Mouse (Mus musculus): ENCODE measurements around the gene Cyp3a57. TPM values are rescaled to one million over a fixed set of nuclear protein-coding genes. Genes with fewer than 3 reads are reported as not detected.
"Not testable (repeated sequence)": the region's sequence is repeated elsewhere in the genome, so short reads cannot be mapped to it uniquely, and the experiment has no call there.

Gene Cyp3a57
- not detected in 2 replicates for polyA plus RNA-seq (2014; fragmentation: Nextera tagmentation; extraction: Ambion mirVana)

DNA sequence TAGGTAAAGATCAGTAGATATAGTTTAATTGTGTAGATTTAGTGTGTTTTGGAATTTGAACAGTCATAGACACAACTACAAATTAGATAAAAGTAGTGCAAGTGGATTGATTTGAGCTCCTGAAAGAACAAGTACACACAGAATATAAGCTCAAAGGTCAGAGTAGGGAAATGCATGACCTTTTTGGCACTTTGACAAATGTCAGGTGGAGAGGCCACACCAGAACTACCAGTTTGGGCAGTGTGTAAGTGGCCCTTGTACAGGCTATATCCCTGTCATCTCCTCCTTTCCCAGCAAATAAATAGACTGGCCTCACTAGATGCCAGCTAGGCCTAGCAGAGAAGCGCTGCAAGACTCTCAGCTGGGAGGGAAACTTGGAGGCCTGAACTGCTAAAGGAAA is at the start of gene Cyp3a57:
TSS of gene Cyp3a57 (plus strand) at position 339 of the 400 bp plus-strand sequence.
- WGBS: 76% methylated on average over 1 of the region's 1 CpGs
- no peaks in the 10 kb centered on the region for H3K27me3 ChIP-seq (replicated peaks; ENCODE audit: control insufficient read depth, insufficient read depth, low read length)

DNA sequence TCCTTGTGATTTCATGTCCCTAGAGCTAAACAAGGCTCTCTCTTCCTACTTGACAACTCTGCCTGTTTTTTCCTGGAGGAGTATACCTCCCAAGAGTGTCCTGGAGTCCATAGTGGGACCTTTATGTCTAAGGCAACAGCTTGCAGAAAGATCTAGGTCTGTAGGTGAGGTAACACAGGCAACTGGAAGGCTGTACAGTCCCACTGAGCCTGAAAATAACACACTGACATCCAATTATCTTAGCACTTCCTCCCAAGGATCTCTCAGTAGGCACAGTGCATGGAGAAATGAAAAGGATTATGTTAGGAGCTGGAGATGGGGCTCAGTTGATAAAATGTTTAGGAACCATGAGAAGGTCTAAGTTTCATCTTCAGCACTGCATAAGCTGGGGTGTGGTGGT is 44.6 kb upstream of the Cyp3a57 start:
- H3K4me3 ChIP-seq (ENCODE audit: low read depth, low read length): no peak overlapping the region
- ATAC-seq (replicated peaks; ENCODE audit: low FRiP score) (no peak), DNase-seq (ENCODE audit: low spot score) (no peak)
- no peak overlapping the region for H3K4me2 ChIP-seq
- H3K27me3 ChIP-seq (replicated peaks; ENCODE audit: control insufficient read depth, insufficient read depth, low read length): no peaks in the 10 kb centered on the region
- no peaks in the 10 kb centered on the region for H3K9me3 ChIP-seq (ENCODE audit: control insufficient read depth, low read length)
- H3K27ac ChIP-seq (ENCODE audit: low read depth, low read length): no peak overlapping the region
- no peaks in the 10 kb centered on the region for H3K4me1 ChIP-seq (replicated peaks; ENCODE audit: control insufficient read depth, insufficient read depth, low read length)
- H3K36me3 ChIP-seq (ENCODE audit: control insufficient read depth, insufficient read depth, low read length): no peaks in the 10 kb centered on the region
- no peak overlapping the region for H3K9ac ChIP-seq (ENCODE audit: low read depth, low read length)

More for the DNA sequence above, at the start of gene Cyp3a57:
- no peaks in the 10 kb centered on the region; the same call in 1 of the 2 replicates for H3K9me3 ChIP-seq (ENCODE audit: control insufficient read depth, low read length)
- H3K4me1 ChIP-seq (replicated peaks; ENCODE audit: control insufficient read depth, insufficient read depth, low read length): no peaks in the 10 kb centered on the region
- H3K36me3 ChIP-seq (ENCODE audit: control insufficient read depth, insufficient read depth, low read length): no peaks in the 10 kb centered on the region
- H3K9ac ChIP-seq (ENCODE audit: low read depth, low read length): no peak within 1 kb of the TSS
- no peak within 1 kb of the TSS for H3K4me2 ChIP-seq
- H3K27ac ChIP-seq (ENCODE audit: low read depth, low read length): no peak within 1 kb of the TSS
- no peak for DNase-seq (ENCODE audit: low spot score)
- no peak within 1 kb of the TSS for H3K4me3 ChIP-seq (ENCODE audit: low read depth, low read length)
- no peak for ATAC-seq (replicated peaks; ENCODE audit: low FRiP score)

DNA sequence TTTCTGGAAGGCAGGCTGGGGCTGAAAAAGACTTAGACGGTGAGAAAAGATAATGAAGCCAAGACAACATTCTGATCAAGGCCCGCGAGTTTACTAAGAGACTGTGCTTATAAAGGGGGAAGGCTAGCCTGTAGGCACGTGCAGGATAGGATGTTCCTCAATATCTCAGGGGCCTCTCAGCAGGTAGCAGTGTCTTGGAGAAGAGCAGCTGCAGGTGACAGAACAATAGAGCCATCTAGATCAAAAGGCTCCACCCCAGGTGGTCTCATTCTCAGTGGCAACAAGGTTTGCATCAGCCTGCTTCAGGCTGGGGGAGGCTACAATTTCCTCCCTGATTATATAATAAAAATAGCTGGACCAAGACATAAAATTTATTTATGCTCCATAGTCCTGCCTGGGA is 43.3 kb upstream of the Cyp3a57 start:
- H3K27ac ChIP-seq (ENCODE audit: low read depth, low read length); H3K4me3 ChIP-seq (ENCODE audit: low read depth, low read length); ATAC-seq (replicated peaks; ENCODE audit: low FRiP score); H3K4me2 ChIP-seq; H3K9me3 ChIP-seq (ENCODE audit: control insufficient read depth, low read length); DNase-seq (ENCODE audit: low spot score); H3K36me3 ChIP-seq (ENCODE audit: control insufficient read depth, insufficient read depth, low read length); H3K27me3 ChIP-seq (replicated peaks; ENCODE audit: control insufficient read depth, insufficient read depth, low read length); H3K9ac ChIP-seq (ENCODE audit: low read depth, low read length); H3K4me1 ChIP-seq (replicated peaks; ENCODE audit: control insufficient read depth, insufficient read depth, low read length): not testable (repeated sequence)
- WGBS: 72% methylated on average over 4 of the region's 4 CpGs

DNA sequence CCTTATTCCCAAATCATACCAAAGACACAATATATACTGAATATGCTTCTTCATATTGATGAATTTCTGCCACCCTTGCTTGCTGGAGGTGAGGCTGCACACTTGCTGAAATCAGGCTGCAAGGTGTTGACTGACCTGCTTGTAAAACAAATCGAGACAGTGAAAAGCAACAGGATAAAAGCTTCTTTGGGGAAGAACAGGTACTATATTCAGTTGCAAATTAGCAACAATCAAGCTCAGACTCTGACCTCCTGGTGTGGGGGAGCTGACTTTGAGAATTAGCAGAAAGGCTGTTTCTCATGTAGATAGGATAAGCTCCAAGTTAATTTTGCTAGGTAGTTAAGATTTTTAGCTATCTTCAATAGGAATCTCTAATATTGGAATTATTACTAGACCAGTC is 42.7 kb upstream of the Cyp3a57 start:
- 65% methylated on average over 1 of the region's 1 CpGs for WGBS

DNA sequence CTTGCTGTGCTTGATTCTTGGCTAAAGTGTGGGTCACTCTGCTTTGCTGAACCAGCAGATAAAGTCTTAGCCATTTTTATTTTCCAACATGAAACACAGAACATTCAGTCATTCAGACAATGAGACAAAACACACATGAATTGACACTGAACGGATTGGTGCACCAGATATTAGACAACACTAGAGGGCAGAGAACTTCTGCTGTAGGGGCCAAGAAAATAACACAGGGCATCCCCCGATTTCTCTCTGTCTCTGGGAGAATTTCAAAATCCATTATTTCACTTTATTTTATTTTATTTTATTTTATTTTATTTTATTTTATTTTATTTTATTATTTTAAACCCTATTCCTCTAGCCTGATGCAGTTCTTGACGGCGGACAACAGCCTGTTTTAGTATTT is 38.1 kb upstream of the Cyp3a57 start:
- not testable (repeated sequence) for H3K4me1 ChIP-seq (replicated peaks; ENCODE audit: control insufficient read depth, insufficient read depth, low read length); H3K9ac ChIP-seq (ENCODE audit: low read depth, low read length); H3K36me3 ChIP-seq (ENCODE audit: control insufficient read depth, insufficient read depth, low read length); H3K27me3 ChIP-seq (replicated peaks; ENCODE audit: control insufficient read depth, insufficient read depth, low read length); H3K27ac ChIP-seq (ENCODE audit: low read depth, low read length); H3K4me2 ChIP-seq; H3K4me3 ChIP-seq (ENCODE audit: low read depth, low read length); ATAC-seq (replicated peaks; ENCODE audit: low FRiP score); H3K9me3 ChIP-seq (ENCODE audit: control insufficient read depth, low read length); DNase-seq (ENCODE audit: low spot score)
- WGBS: 90% methylated on average over 4 of the region's 4 CpGs

More for the DNA sequence above, 42.7 kb upstream of the Cyp3a57 start:
- H3K9ac ChIP-seq (ENCODE audit: low read depth, low read length): no peak overlapping the region
- no peak overlapping the region for H3K27ac ChIP-seq (ENCODE audit: low read depth, low read length)
- DNase-seq (ENCODE audit: low spot score): no peak
- no peaks in the 10 kb centered on the region for H3K36me3 ChIP-seq (ENCODE audit: control insufficient read depth, insufficient read depth, low read length)
- ATAC-seq (replicated peaks; ENCODE audit: low FRiP score): no peak
- H3K4me3 ChIP-seq (ENCODE audit: low read depth, low read length): no peak overlapping the region
- no peaks in the 10 kb centered on the region for H3K4me1 ChIP-seq (replicated peaks; ENCODE audit: control insufficient read depth, insufficient read depth, low read length)
- H3K4me2 ChIP-seq: no peak overlapping the region
- no peaks in the 10 kb centered on the region for H3K9me3 ChIP-seq (ENCODE audit: control insufficient read depth, low read length)
- H3K27me3 ChIP-seq (replicated peaks; ENCODE audit: control insufficient read depth, insufficient read depth, low read length): no peaks in the 10 kb centered on the region

DNA sequence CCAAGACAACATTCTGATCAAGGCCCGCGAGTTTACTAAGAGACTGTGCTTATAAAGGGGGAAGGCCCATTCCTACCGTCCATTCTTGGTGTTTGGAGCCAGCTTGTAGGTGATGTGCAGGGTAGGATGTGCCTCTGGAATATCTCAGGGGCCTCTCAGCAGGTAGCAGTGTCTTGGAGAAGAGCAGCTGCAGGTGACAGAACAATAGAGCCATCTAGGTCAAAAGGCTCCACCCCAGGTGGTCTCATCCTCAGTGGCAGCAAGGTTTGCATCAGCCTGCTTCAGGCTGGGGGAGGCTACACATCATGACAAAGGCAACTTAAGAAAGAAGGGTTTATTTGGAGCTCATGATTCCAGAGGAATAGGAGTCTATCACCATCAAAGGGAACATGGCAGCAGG is 37.3 kb upstream of the Cyp3a57 start:
- H3K4me2 ChIP-seq; H3K9me3 ChIP-seq (ENCODE audit: control insufficient read depth, low read length); DNase-seq (ENCODE audit: low spot score); H3K9ac ChIP-seq (ENCODE audit: low read depth, low read length); H3K36me3 ChIP-seq (ENCODE audit: control insufficient read depth, insufficient read depth, low read length); H3K27me3 ChIP-seq (replicated peaks; ENCODE audit: control insufficient read depth, insufficient read depth, low read length); H3K27ac ChIP-seq (ENCODE audit: low read depth, low read length); H3K4me1 ChIP-seq (replicated peaks; ENCODE audit: control insufficient read depth, insufficient read depth, low read length); ATAC-seq (replicated peaks; ENCODE audit: low FRiP score); H3K4me3 ChIP-seq (ENCODE audit: low read depth, low read length): not testable (repeated sequence)
- WGBS: 76% methylated on average over 3 of the region's 3 CpGs

DNA sequence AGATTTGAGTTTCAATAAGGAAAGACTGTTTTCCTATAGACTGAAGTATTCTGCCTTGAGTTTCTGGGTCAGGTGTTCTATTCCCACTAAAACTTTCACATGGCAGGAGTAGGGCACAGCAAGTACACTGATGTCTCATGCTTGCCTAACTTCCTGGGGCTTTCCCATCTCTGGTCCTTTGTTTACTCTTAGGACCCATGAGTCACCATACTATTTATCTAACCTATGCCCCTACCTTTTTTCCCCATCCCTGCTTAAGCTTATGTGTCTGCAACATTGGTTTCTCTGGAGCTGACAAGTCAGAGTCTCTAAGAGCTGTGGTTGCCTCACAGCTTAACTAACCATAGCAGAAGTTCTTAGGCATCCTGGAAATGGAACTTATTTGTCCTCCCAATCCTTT is 31.2 kb upstream of the Cyp3a57 start:
- no peak overlapping the region for H3K4me3 ChIP-seq (ENCODE audit: low read depth, low read length)
- H3K4me2 ChIP-seq: no peak overlapping the region
- no peaks in the 10 kb centered on the region for H3K27me3 ChIP-seq (replicated peaks; ENCODE audit: control insufficient read depth, insufficient read depth, low read length)
- no peaks in the 10 kb centered on the region for H3K36me3 ChIP-seq (ENCODE audit: control insufficient read depth, insufficient read depth, low read length)
- no peak for DNase-seq (ENCODE audit: low spot score)
- no peaks in the 10 kb centered on the region for H3K9me3 ChIP-seq (ENCODE audit: control insufficient read depth, low read length)
- ATAC-seq (replicated peaks; ENCODE audit: low FRiP score): peak; percentile 61; the same call in 1 of the 2 replicates
- H3K27ac ChIP-seq (ENCODE audit: low read depth, low read length): no peak overlapping the region
- H3K4me1 ChIP-seq (replicated peaks; ENCODE audit: control insufficient read depth, insufficient read depth, low read length): no peaks in the 10 kb centered on the region
- no peak overlapping the region for H3K9ac ChIP-seq (ENCODE audit: low read depth, low read length)

DNA sequence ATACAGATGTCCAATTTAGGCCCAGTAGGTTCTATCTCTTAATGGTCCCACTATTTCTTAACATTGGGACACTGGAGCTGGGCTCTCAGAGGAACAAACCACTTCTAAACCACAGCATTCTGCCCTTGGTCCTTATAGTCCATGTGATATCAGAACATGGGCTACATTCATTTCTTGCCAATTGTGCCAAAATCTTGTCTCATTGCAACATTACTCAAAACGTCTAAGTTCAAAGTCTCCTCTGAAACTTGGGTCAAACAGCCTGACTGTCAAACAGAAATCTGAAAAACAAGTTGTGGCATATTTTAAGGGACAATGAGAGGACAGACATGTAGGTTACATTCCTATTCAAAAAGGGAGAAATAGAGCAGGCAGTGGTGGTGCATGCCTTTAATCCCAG is 27.9 kb upstream of the Cyp3a57 start:
- H3K4me2 ChIP-seq: no peak overlapping the region
- H3K9me3 ChIP-seq (ENCODE audit: control insufficient read depth, low read length): no peaks in the 10 kb centered on the region
- no peak overlapping the region for H3K27ac ChIP-seq (ENCODE audit: low read depth, low read length)
- H3K4me3 ChIP-seq (ENCODE audit: low read depth, low read length): no peak overlapping the region
- no peaks in the 10 kb centered on the region for H3K36me3 ChIP-seq (ENCODE audit: control insufficient read depth, insufficient read depth, low read length)
- DNase-seq (ENCODE audit: low spot score) (no peak), ATAC-seq (replicated peaks; ENCODE audit: low FRiP score) (no peak)
- no peak overlapping the region for H3K9ac ChIP-seq (ENCODE audit: low read depth, low read length)
- H3K4me1 ChIP-seq (replicated peaks; ENCODE audit: control insufficient read depth, insufficient read depth, low read length): no peaks in the 10 kb centered on the region
- H3K27me3 ChIP-seq (replicated peaks; ENCODE audit: control insufficient read depth, insufficient read depth, low read length): no peaks in the 10 kb centered on the region
- 73% methylated on average over 1 of the region's 1 CpGs for WGBS

DNA sequence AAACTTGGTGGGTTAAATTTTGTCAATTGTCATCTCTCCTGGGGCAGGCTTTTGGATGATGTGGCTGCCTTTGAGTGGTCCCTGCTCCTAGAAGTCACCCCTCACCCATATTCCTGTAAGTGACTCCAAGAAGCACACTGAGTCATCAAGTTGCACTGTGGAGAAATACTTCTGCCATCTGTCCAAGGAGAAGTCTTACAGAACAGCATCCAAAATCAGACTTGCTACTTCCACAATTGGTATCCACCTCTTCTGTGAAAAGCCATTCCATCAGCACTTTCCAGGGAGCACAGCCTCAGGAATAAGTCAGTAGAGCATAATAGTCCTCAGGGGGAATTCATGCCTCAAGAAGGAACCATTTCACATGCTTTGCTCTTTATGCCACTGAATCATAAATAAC is 6.3 kb upstream of the Cyp3a57 start:
- not testable (repeated sequence) for DNase-seq (ENCODE audit: low spot score); H3K4me3 ChIP-seq (ENCODE audit: low read depth, low read length); H3K4me2 ChIP-seq; H3K9me3 ChIP-seq (ENCODE audit: control insufficient read depth, low read length); H3K4me1 ChIP-seq (replicated peaks; ENCODE audit: control insufficient read depth, insufficient read depth, low read length); H3K9ac ChIP-seq (ENCODE audit: low read depth, low read length); H3K36me3 ChIP-seq (ENCODE audit: control insufficient read depth, insufficient read depth, low read length); H3K27ac ChIP-seq (ENCODE audit: low read depth, low read length); ATAC-seq (replicated peaks; ENCODE audit: low FRiP score); H3K27me3 ChIP-seq (replicated peaks; ENCODE audit: control insufficient read depth, insufficient read depth, low read length)
